Mouse (Mus musculus) heart, embryonic 16.5 days (tissue): Measurements from ENCODE around the gene Rnf144a. TPM values are rescaled to one million over a fixed set of nuclear protein-coding genes. Genes with fewer than 3 reads are reported as not detected.
A peak's percentile ranks its signal among the peaks of the same experiment; 100 is the strongest.

Experiments
- ATAC-seq: fragments of 200-750 bp; cut with Nextera tagmentation; replicated peaks from 2 replicates; pipeline ENCODE4 v1.8.0; 2017; ENCODE audit warnings: moderate number of reproducible peaks; ENCODE audit not compliant: insufficient read depth, low FRiP score; ENCODE audit errors: extremely low read depth
- H3K27ac ChIP-seq: fragments of 300-500 bp; sonication (generic); 2 replicates; pipeline ENCODE4 v1.5.1; 2014; ENCODE audit warnings: mild to moderate bottlenecking, low read length, control low read depth, moderate library complexity
- H3K27me3 ChIP-seq: fragments of 300-500 bp; sonication (generic); 2 replicates; pipeline ENCODE4 v1.6.1; 2014; ENCODE audit warnings: low read length, mixed read lengths; ENCODE audit not compliant: control insufficient read depth, insufficient read depth
- H3K36me3 ChIP-seq: fragments of 300-500 bp; sonication (generic); 2 replicates; pipeline ENCODE4 v1.6.1; 2014; ENCODE audit not compliant: control insufficient read depth, insufficient read depth
- H3K4me1 ChIP-seq: fragments of 300-500 bp; sonication (generic); 2 replicates; pipeline ENCODE4 v1.6.1; 2014; ENCODE audit warnings: low read length, mixed read lengths; ENCODE audit not compliant: control insufficient read depth, insufficient read depth
- H3K4me2 ChIP-seq: fragments of 300-500 bp; sonication (generic); 2 replicates; pipeline ENCODE4 v1.6.1; 2014; ENCODE audit warnings: low read depth, mild to moderate bottlenecking, control low read depth, low read length
- H3K4me3 ChIP-seq: fragments of 300-500 bp; sonication (generic); 2 replicates; pipeline ENCODE4 v1.5.1; 2014; ENCODE audit warnings: mild to moderate bottlenecking, control low read depth, low read length
- H3K9ac ChIP-seq: fragments of 300-500 bp; sonication (generic); 2 replicates; pipeline ENCODE4 v1.6.1; 2014; ENCODE audit warnings: low read length, control low read depth
- H3K9me3 ChIP-seq: fragments of 300-500 bp; sonication (generic); replicated peaks from 2 replicates; pipeline ENCODE4 v1.6.1; 2016; ENCODE audit warnings: low read length; ENCODE audit not compliant: control insufficient read depth
- WGBS: fragments of 180-500 bp; shearing (Covaris S2); extraction: QIAGEN DNeasy Blood & Tissue Kit; methylation state at CpG from one replicate; pipeline ENCODE4 v1.1.7; 2014; 5-methylcytosine and 5-hydroxymethylcytosine counted together
- polyA plus RNA-seq: library from polyadenylated mRNA; unstranded; fragments of >200 nt; fragmentation: Nextera tagmentation; extraction: Ambion mirVana; gene quantifications from 2 replicates; pipeline ENCODE4 v1.2.1, GENCODE M21; 2015

Gene Rnf144a
- 12.1 and 14.6 TPM in 2 replicates for polyA plus RNA-seq

GRCm38 (mm10) chr12:26415104-26415771, at the start of gene Rnf144a:
TSS of gene Rnf144a (minus strand) at chr12:26415254.
- H3K4me3 ChIP-seq, result peak within 1 kb of the TSS; percentile 78
- peaks cover 24% of the 10 kb centered on the region for H3K4me1 ChIP-seq
- under 1% methylated on average over 44 of the region's 45 CpGs for WGBS
- H3K27ac ChIP-seq, result peak within 1 kb of the TSS; percentile 36
- no peaks in the 10 kb centered on the region for H3K9me3 ChIP-seq
- peak within 1 kb of the TSS; percentile 81 for H3K9ac ChIP-seq
- H3K27me3 ChIP-seq, result peaks cover 2% of the 10 kb centered on the region; the same call in 1 of the 2 replicates
- peak; percentile 85 for ATAC-seq
- H3K36me3 ChIP-seq, result no peaks in the 10 kb centered on the region
- peak within 1 kb of the TSS; percentile 95 for H3K4me2 ChIP-seq

DNA sequence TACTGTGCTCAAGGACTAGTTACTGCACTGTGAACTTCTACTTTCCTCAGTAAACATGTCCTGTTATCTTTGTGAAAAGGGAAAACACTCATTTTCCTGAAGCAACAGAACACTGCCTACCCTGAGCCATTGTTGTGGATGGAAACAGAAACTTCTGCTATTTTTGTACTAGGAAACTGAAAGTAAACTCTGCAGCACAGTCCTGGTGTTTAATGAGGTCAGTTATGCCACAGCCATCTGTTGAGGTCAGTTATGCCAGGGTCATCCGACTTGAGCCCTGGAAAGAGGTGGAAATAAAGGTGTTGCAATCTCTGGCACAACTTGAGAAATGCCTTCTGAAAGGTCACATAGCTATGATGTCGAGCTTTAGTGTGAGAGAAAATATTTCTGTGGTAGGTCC, 45.0 kb upstream of the Rnf144a start:
- no peaks in the 10 kb centered on the region for H3K36me3 ChIP-seq
- H3K4me3 ChIP-seq, result no peak overlapping the region
- no peaks in the 10 kb centered on the region for H3K9me3 ChIP-seq
- no peak overlapping the region for H3K9ac ChIP-seq
- ATAC-seq, result no peak
- H3K4me1 ChIP-seq, result peaks cover 14% of the 10 kb centered on the region
- H3K4me2 ChIP-seq, result peak overlapping the region; percentile 34
- 19% methylated on average over 2 of the region's 2 CpGs for WGBS
- H3K27ac ChIP-seq, result no peak overlapping the region
- no peaks in the 10 kb centered on the region for H3K27me3 ChIP-seq

- Histone ChIP-seq H3K36me3 (no peaks in the 10 kb centered on the region), H3K4me1 (peaks cover 16% of the 10 kb centered on the region), H3K9ac (no peak within 1 kb of the TSS), H3K27me3 (no peaks in the 10 kb centered on the region), H3K27ac (no peak within 1 kb of the TSS), H3K9me3 (no peaks in the 10 kb centered on the region), H3K4me2 (peak within 1 kb of the TSS; percentile 46), H3K4me3 (peak within 1 kb of the TSS; percentile 6)
- ATAC-seq, result peak; percentile 79
- WGBS, result 39% methylated on average over 13 of the region's 13 CpGs
These were observed 41.1 kb upstream of the Rnf144a start, which contains the start of gene Rsad2 for GRCm38 (mm10) chr12:26456028-26456698. TSS of gene Rsad2 (minus strand) at chr12:26456452.

DNA sequence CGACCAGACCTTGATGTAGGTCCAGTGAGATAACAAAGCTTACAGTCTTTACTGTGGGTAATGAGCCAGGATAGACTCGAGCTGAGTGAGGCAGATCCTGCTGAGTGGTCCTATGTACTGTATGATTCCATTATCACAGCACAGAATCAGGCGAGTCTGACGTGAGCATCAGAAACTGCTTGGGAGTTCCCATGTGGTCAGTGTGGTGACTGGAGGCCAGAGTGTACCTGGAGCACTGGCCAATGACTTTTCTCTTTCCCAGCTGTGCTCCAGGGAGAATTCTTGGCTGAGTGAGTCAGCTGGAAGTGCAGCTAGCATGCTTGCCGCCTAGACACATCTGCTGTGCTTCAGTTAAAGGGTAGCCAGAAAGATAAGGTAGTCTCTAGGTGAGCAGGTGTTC, 39.6 kb upstream of the Rnf144a start:
- Histone ChIP-seq H3K27ac (no peak overlapping the region), H3K4me1 (peaks cover 9% of the 10 kb centered on the region), H3K9ac (no peak overlapping the region), H3K4me2 (no peak overlapping the region), H3K4me3 (no peak overlapping the region), H3K27me3 (no peaks in the 10 kb centered on the region), H3K9me3 (no peaks in the 10 kb centered on the region), H3K36me3 (no peaks in the 10 kb centered on the region)
- ATAC-seq, result no peak
- 35% methylated on average over 5 of the region's 5 CpGs for WGBS

- 40% methylated on average over 4 of the region's 4 CpGs for WGBS
- Histone ChIP-seq H3K9me3 (no peaks in the 10 kb centered on the region), H3K9ac (no peak overlapping the region), H3K36me3 (no peaks in the 10 kb centered on the region), H3K4me1 (peaks cover 8% of the 10 kb centered on the region), H3K4me3 (no peak overlapping the region), H3K27ac (no peak overlapping the region), H3K4me2 (no peak overlapping the region), H3K27me3 (no peaks in the 10 kb centered on the region)
- no peak for ATAC-seq
These were observed 37.9 kb upstream of the Rnf144a start for GRCm38 (mm10) chr12:26452951-26453350.

DNA sequence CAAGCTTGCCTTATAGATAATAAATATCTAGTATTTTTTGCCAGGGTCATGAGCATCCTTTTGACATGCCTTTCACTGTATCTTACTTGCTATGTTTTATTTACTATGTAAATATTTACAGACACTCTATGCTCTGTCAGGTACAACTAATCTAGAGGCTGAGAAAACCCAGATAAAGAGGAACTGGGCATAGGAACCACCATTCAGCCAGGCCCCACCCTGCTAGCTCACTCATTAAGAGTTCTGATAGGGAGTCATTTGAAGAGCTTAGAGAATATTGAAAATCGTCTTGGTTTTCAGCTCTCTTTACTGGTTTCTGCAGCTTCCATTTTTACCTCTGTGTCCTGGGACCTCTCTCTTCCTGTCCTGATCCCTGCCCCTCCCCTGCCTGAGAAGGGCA, 36.1 kb upstream of the Rnf144a start:
- H3K9ac ChIP-seq, result no peak overlapping the region
- no peaks in the 10 kb centered on the region for H3K36me3 ChIP-seq
- WGBS, result 18% methylated on average over 1 of the region's 1 CpGs
- peaks cover 2% of the 10 kb centered on the region for H3K4me1 ChIP-seq
- H3K9me3 ChIP-seq, result no peaks in the 10 kb centered on the region
- no peaks in the 10 kb centered on the region for H3K27me3 ChIP-seq
- no peak overlapping the region for H3K27ac ChIP-seq
- ATAC-seq, result no peak
- no peak overlapping the region for H3K4me2 ChIP-seq
- no peak overlapping the region for H3K4me3 ChIP-seq

GRCm38 (mm10) chr12:26449483-26449882, 34.4 kb upstream of the Rnf144a start:
- H3K4me3 ChIP-seq, result no peak overlapping the region
- H3K9ac ChIP-seq, result no peak overlapping the region
- no peaks in the 10 kb centered on the region for H3K36me3 ChIP-seq
- no peak overlapping the region for H3K4me2 ChIP-seq
- no peak for ATAC-seq
- WGBS, result 96% methylated on average over 2 of the region's 2 CpGs
- no peaks in the 10 kb centered on the region for H3K27me3 ChIP-seq
- H3K4me1 ChIP-seq, result peaks cover 2% of the 10 kb centered on the region; the same call in 1 of the 2 replicates
- H3K27ac ChIP-seq, result no peak overlapping the region
- H3K9me3 ChIP-seq, result no peaks in the 10 kb centered on the region

DNA sequence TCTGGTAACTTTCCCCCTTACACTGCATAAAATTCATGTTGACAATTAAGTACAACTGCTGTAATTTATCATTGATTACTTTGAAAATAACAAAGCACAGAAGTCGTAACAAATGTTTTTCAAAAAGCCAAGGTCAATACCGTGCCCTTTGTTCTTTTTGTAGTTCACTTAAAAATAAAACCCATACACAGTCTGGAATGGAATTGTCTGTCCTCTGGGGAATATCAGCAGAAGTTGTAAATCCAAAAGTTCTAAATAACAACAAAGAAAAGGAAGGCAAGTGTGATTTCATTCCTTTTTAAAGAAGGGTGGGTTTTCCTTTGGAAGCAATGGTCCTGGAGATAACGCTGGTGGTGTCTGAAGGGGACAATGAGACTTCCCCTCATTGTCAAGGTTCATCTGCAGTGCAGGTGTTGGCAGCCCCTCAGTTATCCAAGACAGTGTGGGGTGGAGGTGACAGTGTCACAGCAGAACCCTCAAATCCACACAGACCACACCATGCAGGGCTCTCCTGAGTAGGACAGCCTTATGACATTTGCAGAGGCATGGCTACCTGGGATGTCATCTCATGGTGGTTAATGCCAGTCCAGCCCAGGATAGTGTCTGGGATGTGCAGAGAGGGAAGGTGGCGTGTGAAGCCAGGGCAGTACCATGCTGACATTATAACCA, 31.5 kb upstream of the Rnf144a start:
- Histone ChIP-seq H3K27ac (no peak overlapping the region), H3K36me3 (no peaks in the 10 kb centered on the region), H3K27me3 (no peaks in the 10 kb centered on the region), H3K4me2 (no peak overlapping the region), H3K9me3 (no peaks in the 10 kb centered on the region), H3K4me1 (no peaks in the 10 kb centered on the region), H3K9ac (no peak overlapping the region), H3K4me3 (no peak overlapping the region)
- WGBS, result 70% methylated on average over 4 of the region's 4 CpGs
- ATAC-seq, result no peak

GRCm38 (mm10) chr12:26444511-26444910, 29.5 kb upstream of the Rnf144a start:
- Histone ChIP-seq H3K9ac (no peak overlapping the region), H3K4me2 (no peak overlapping the region), H3K4me3 (no peak overlapping the region), H3K27me3 (no peaks in the 10 kb centered on the region), H3K9me3 (no peaks in the 10 kb centered on the region), H3K27ac (no peak overlapping the region), H3K36me3 (no peaks in the 10 kb centered on the region), H3K4me1 (no peaks in the 10 kb centered on the region)
- 70% methylated on average over 2 of the region's 2 CpGs for WGBS
- ATAC-seq, result no peak
